32 mouse cellular contexts compared by ENCODE assay signal in genomic region chr7:50362039-50362438, GRCm38 (mm10).
A peak's percentile ranks its signal among the peaks of the same experiment; 100 is the strongest.
DNase-seq lines count a peak whose midpoint lies in the region; ATAC-seq lines count a peak whose summit lies in the region.
"Had no signal": no experiment of that assay in that cellular context is flagged by ENCODE, and none has a peak within 500 bp of the region (broad histone marks: within the 10 kb centered on the region; RNA-seq: fewer than 3 reads in every experiment).

No protein-coding gene starts in this region.

- H3K9me3 ChIP-seq in kidney, embryonic 14.5 days (ENCODE audit: control insufficient read depth, low read length) = no peaks in the 10 kb centered on the region
- no peaks in the 10 kb centered on the region for H3K9me3 ChIP-seq in neural tube, embryonic 14.5 days (ENCODE audit: control insufficient read depth, low read length)
- no peaks in the 10 kb centered on the region for H3K9me3 ChIP-seq in neural tube, embryonic 15.5 days (replicated peaks)
- no peaks in the 10 kb centered on the region for H3K9me3 ChIP-seq in embryonic facial prominence, embryonic 14.5 days (ENCODE audit: control insufficient read depth, low read length)
- H3K9me3 ChIP-seq: embryonic facial prominence, embryonic 13.5 days; forebrain, embryonic 12.5 days; heart, embryonic 12.5 days; midbrain, embryonic 10.5 days; midbrain, embryonic 15.5 days; neural tube, embryonic 12.5 days had no signal

- ATAC-seq in kidney, embryonic 14.5 days (ENCODE audit: low FRiP score, low TSS enrichment) = peak; percentile 76
- peak; percentile 44; the same call in 1 of the 2 replicates for ATAC-seq in neural tube, embryonic 14.5 days (ENCODE audit: low read depth)
- no peak for ATAC-seq in neural tube, embryonic 15.5 days (ENCODE audit: low FRiP score)
- ATAC-seq in embryonic facial prominence, embryonic 14.5 days (ENCODE audit: low read depth) = peak; percentile 26; the same call in 1 of the 2 replicates
- no peak for ATAC-seq in activated CD4-positive, CD25-positive, alpha-beta regulatory T cell, adult 4 months
- ATAC-seq: forebrain, postnatal 0 days; hindbrain, postnatal 0 days; intestine, embryonic 16.5 days; midbrain, embryonic 15.5 days had no signal

- no peak overlapping the region for H3K27ac ChIP-seq in kidney, embryonic 14.5 days (ENCODE audit: low read depth, low read length)
- no peak overlapping the region for H3K27ac ChIP-seq in neural tube, embryonic 14.5 days (ENCODE audit: low read depth, low read length)
- H3K27ac ChIP-seq in neural tube, embryonic 15.5 days (replicated peaks) = no peak overlapping the region
- H3K27ac ChIP-seq in embryonic facial prominence, embryonic 14.5 days (replicated peaks; ENCODE audit: low read depth, low read length) = no peak overlapping the region
- H3K27ac ChIP-seq: embryonic facial prominence, embryonic 13.5 days; forebrain, embryonic 12.5 days; heart, adult 2 months; hindbrain, postnatal 0 days; liver, embryonic 14.5 days; midbrain, embryonic 10.5 days; midbrain, embryonic 15.5 days; neural tube, embryonic 12.5 days; stomach, postnatal 0 days had no signal

- H3K27me3 ChIP-seq in kidney, embryonic 14.5 days (ENCODE audit: control insufficient read depth, insufficient read depth, low read length) = no peaks in the 10 kb centered on the region
- no peaks in the 10 kb centered on the region for H3K27me3 ChIP-seq in neural tube, embryonic 14.5 days (ENCODE audit: control insufficient read depth, insufficient read depth, low read length)
- no peaks in the 10 kb centered on the region for H3K27me3 ChIP-seq in neural tube, embryonic 15.5 days (replicated peaks)
- H3K27me3 ChIP-seq in embryonic facial prominence, embryonic 14.5 days (replicated peaks; ENCODE audit: control insufficient read depth, insufficient read depth, low read length) = no peaks in the 10 kb centered on the region
- H3K27me3 ChIP-seq: embryonic facial prominence, embryonic 13.5 days; forebrain, embryonic 12.5 days; heart, embryonic 12.5 days; midbrain, embryonic 15.5 days; neural tube, embryonic 12.5 days had no signal

- no peaks in the 10 kb centered on the region for H3K4me1 ChIP-seq in kidney, embryonic 14.5 days (ENCODE audit: control insufficient read depth, insufficient read depth, low read length)
- peaks cover 5% of the 10 kb centered on the region; the same call in 1 of the 2 replicates for H3K4me1 ChIP-seq in neural tube, embryonic 14.5 days (ENCODE audit: control insufficient read depth, insufficient read depth, low read length)
- peaks cover 7% of the 10 kb centered on the region for H3K4me1 ChIP-seq in neural tube, embryonic 15.5 days
- no peaks in the 10 kb centered on the region for H3K4me1 ChIP-seq in embryonic facial prominence, embryonic 14.5 days (ENCODE audit: control insufficient read depth, insufficient read depth, low read length)
- H3K4me1 ChIP-seq: embryonic facial prominence, embryonic 13.5 days; heart, embryonic 12.5 days; midbrain, embryonic 15.5 days had no signal

- H3K4me2 ChIP-seq in kidney, embryonic 14.5 days (replicated peaks; ENCODE audit: low read depth, low read length) = no peak overlapping the region
- no peak overlapping the region for H3K4me2 ChIP-seq in neural tube, embryonic 14.5 days (ENCODE audit: low read depth, low read length)
- H3K4me2 ChIP-seq in neural tube, embryonic 15.5 days = no peak overlapping the region
- H3K4me2 ChIP-seq in embryonic facial prominence, embryonic 14.5 days (ENCODE audit: low read depth, low read length) = no peak overlapping the region
- H3K4me2 ChIP-seq: embryonic facial prominence, embryonic 13.5 days; forebrain, embryonic 12.5 days; heart, embryonic 12.5 days; midbrain, embryonic 15.5 days; neural tube, embryonic 12.5 days had no signal

- no peaks in the 10 kb centered on the region for H3K36me3 ChIP-seq in kidney, embryonic 14.5 days (ENCODE audit: control insufficient read depth, insufficient read depth, low read length)
- no peaks in the 10 kb centered on the region for H3K36me3 ChIP-seq in neural tube, embryonic 14.5 days (ENCODE audit: control insufficient read depth, insufficient read depth, low read length)
- H3K36me3 ChIP-seq in neural tube, embryonic 15.5 days = no peaks in the 10 kb centered on the region
- H3K36me3 ChIP-seq in embryonic facial prominence, embryonic 14.5 days (ENCODE audit: control insufficient read depth, insufficient read depth, low read length) = no peaks in the 10 kb centered on the region
- H3K36me3 ChIP-seq: embryonic facial prominence, embryonic 13.5 days; forebrain, embryonic 12.5 days; heart, embryonic 12.5 days; midbrain, embryonic 10.5 days; midbrain, embryonic 15.5 days; neural tube, embryonic 12.5 days had no signal

- H3K9ac ChIP-seq in kidney, embryonic 14.5 days (ENCODE audit: low read depth, low read length) = no peak overlapping the region
- no peak overlapping the region for H3K9ac ChIP-seq in neural tube, embryonic 14.5 days (replicated peaks; ENCODE audit: low read depth, low read length)
- H3K9ac ChIP-seq in neural tube, embryonic 15.5 days (replicated peaks) = no peak overlapping the region
- no peak overlapping the region for H3K9ac ChIP-seq in embryonic facial prominence, embryonic 14.5 days (ENCODE audit: low read depth, low read length)
- H3K9ac ChIP-seq: embryonic facial prominence, embryonic 13.5 days; forebrain, embryonic 12.5 days; forebrain, postnatal 0 days; heart, embryonic 12.5 days; liver, embryonic 14.5 days; midbrain, embryonic 15.5 days; neural tube, embryonic 12.5 days had no signal

- WGBS in kidney, embryonic 14.5 days = 11% methylated on average over 2 of the region's 2 CpGs
- 2% methylated on average over 2 of the region's 2 CpGs for WGBS in neural tube, embryonic 14.5 days
- WGBS in neural tube, embryonic 15.5 days = 8% methylated on average over 2 of the region's 2 CpGs
- WGBS in embryonic facial prominence, embryonic 14.5 days = 33% methylated on average over 2 of the region's 2 CpGs

- DNase-seq in kidney, adult 9 months = no peak
- DNase-seq in embryonic facial prominence, embryonic 14.5 days (ENCODE audit: low spot score) = no peak
- no peak for DNase-seq in testis, postnatal 14 days (ENCODE audit: low spot score)
- DNase-seq: adrenal gland, adult 8-10 months; B cell, adult 2 months; cerebellum, adult 9-10 months; cerebellum, postnatal 36 days; forebrain, postnatal 0 days; heart, adult 2 months; heart, postnatal 4 days; kidney, postnatal 25 days; liver; lung, adult 2 months; lung, postnatal 14 days; right cerebral cortex, postnatal 25 days; spleen, adult 18-20 months; thymus, adult 2 months; thymus, postnatal 4 days had no signal

- no peak overlapping the region for H3K4me3 ChIP-seq in kidney, embryonic 14.5 days (ENCODE audit: low read length)
- no peak overlapping the region for H3K4me3 ChIP-seq in neural tube, embryonic 14.5 days (ENCODE audit: low read depth, low read length)
- no peak overlapping the region for H3K4me3 ChIP-seq in neural tube, embryonic 15.5 days (replicated peaks)
- H3K4me3 ChIP-seq in embryonic facial prominence, embryonic 14.5 days (ENCODE audit: low read depth, low read length) = no peak overlapping the region
- H3K4me3 ChIP-seq: embryonic facial prominence, embryonic 13.5 days; forebrain, embryonic 12.5 days; heart, adult 2 months; heart, embryonic 12.5 days; midbrain, embryonic 10.5 days; midbrain, embryonic 15.5 days; neural tube, embryonic 12.5 days had no signal

Comparison
In these comparisons a context has a peak if more than half of its experiments do, and no peak if none do; other contexts are left out.
1. ATAC-seq: peak in kidney, embryonic 14.5 days (single experiment), neural tube, embryonic 14.5 days (single experiment) and embryonic facial prominence, embryonic 14.5 days (single experiment); none in neural tube, embryonic 15.5 days (single experiment) and activated CD4-positive, CD25-positive, alpha-beta regulatory T cell, adult 4 months (single experiment).